26 mouse cellular contexts compared by ENCODE assay signal in the genomic region with DNA sequence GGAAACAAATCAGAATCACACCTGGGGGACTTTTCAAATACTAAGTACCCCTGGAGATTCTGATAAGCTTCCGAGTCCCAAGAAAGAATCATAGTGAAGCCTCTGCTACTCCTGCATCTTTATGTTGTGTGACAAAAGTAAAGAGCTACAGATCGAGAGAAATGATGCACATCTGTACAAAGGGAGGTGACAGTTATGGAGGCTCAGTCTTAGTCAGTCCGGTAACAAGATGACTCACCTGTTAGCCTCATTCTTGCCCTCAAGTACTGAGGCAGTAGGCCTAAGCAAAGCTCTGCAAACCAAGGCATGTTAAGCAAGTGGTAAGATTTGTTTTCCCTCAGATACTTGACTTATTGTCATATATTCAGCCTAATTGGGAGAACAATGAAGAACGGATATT.
"Had no signal": no experiment of that assay in that cellular context is flagged by ENCODE, and none has a peak within 500 bp of the region (broad histone marks: within the 10 kb centered on the region; RNA-seq: fewer than 3 reads in every experiment).

No protein-coding gene starts in this region.

- H3K4me2 ChIP-seq: heart, embryonic 12.5 days; hindbrain, embryonic 12.5 days; hindbrain, embryonic 14.5 days; kidney, embryonic 15.5 days; limb, embryonic 13.5 days; limb, embryonic 15.5 days; liver, embryonic 12.5 days had no signal

- H3K36me3 ChIP-seq: heart, embryonic 10.5 days; heart, embryonic 12.5 days; hindbrain, embryonic 10.5 days; hindbrain, embryonic 12.5 days; kidney, embryonic 15.5 days; limb, embryonic 15.5 days; liver, embryonic 12.5 days had no signal

- H3K4me1 ChIP-seq: heart, embryonic 10.5 days; heart, embryonic 12.5 days; hindbrain, embryonic 10.5 days; hindbrain, embryonic 12.5 days; kidney, embryonic 15.5 days; limb, embryonic 13.5 days; limb, embryonic 15.5 days; liver, embryonic 12.5 days had no signal

- H3K9me3 ChIP-seq: heart, embryonic 10.5 days; heart, embryonic 12.5 days; hindbrain, embryonic 10.5 days; hindbrain, embryonic 12.5 days; kidney, embryonic 15.5 days; limb, embryonic 13.5 days; limb, embryonic 15.5 days; liver, embryonic 12.5 days had no signal

- DNase-seq: gastrocnemius, adult 2 months; gastrocnemius, postnatal 10 days; gastrocnemius, postnatal 25 days; heart, adult 18-20 months; heart, postnatal 10 days; heart, postnatal 4 days; kidney, adult 11 months; kidney, adult 2 months; kidney, adult 9 months; kidney, postnatal 14 days; kidney, postnatal 36 days; layer of hippocampus, adult 9-11 months; layer of hippocampus, postnatal 36 days; left cerebral cortex, postnatal 4 days had no signal

- H3K4me3 ChIP-seq: gastrocnemius, adult 2 months; heart, embryonic 10.5 days; heart, embryonic 12.5 days; hindbrain, embryonic 10.5 days; hindbrain, embryonic 12.5 days; kidney, embryonic 15.5 days; limb, embryonic 13.5 days; limb, embryonic 15.5 days; liver, embryonic 12.5 days had no signal

- H3K9ac ChIP-seq: heart, embryonic 12.5 days; hindbrain, embryonic 12.5 days; hindbrain, embryonic 14.5 days; kidney, embryonic 15.5 days; limb, embryonic 13.5 days; limb, embryonic 15.5 days; liver, embryonic 12.5 days had no signal

- H3K27ac ChIP-seq: gastrocnemius, adult 2 months; heart, embryonic 10.5 days; hindbrain, embryonic 10.5 days; hindbrain, embryonic 12.5 days; hindbrain, embryonic 14.5 days; hindbrain, postnatal 0 days; kidney, embryonic 15.5 days; kidney, postnatal 0 days; limb, embryonic 13.5 days; limb, embryonic 15.5 days; liver, embryonic 12.5 days had no signal

- ATAC-seq: hindbrain, postnatal 0 days; intestine, embryonic 16.5 days; liver, embryonic 12.5 days had no signal

- H3K27me3 ChIP-seq: heart, embryonic 12.5 days; hindbrain, embryonic 12.5 days; kidney, embryonic 15.5 days; limb, embryonic 13.5 days; limb, embryonic 15.5 days; liver, embryonic 12.5 days had no signal
